Mouse (Mus musculus): Measurements from ENCODE around the gene Itgb7.

GRCm38 (mm10) chr15:102209114-102209513 lies 22.6 kb downstream of the Itgb7 start:
- no peak for TF ChIP-seq POLR2A (IDR thresholded peaks at IDR 0.05; ENCODE audit: insufficient read length, low read depth)
- TF ChIP-seq USF1 (IDR thresholded peaks at IDR 0.05; ENCODE audit: low read depth), result no peak
- TF ChIP-seq TCF3 (IDR thresholded peaks at IDR 0.05; ENCODE audit: insufficient read length, low read depth), result no peak
